17 mouse cellular contexts compared by ENCODE assay signal in the genomic region with DNA sequence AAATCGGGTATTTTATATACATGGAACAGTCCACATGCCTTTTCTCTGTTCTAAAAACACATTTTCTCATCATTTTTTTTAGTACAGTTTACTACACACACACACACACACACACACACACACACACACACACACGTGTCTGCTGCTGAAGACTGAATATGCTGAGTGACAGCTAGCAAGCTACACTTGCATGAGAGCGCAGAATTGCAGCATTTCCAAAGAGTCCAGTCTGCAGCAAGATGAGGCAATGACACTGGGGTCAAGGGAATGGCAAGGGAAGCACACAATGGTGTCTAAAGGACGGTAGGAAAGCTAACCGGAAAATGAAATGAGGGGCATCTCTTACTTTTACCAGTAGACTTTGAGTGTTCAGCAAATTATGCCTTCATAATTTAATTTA. TPM values are rescaled to one million over a fixed set of nuclear protein-coding genes. Genes with fewer than 3 reads are reported as not detected.
DNase-seq lines count a peak whose midpoint lies in the region; ATAC-seq and TF ChIP-seq lines count a peak whose summit lies in the region.
"Had no signal": no experiment of that assay in that cellular context is flagged by ENCODE, and none has a peak within 500 bp of the region (broad histone marks: within the 10 kb centered on the region; RNA-seq: fewer than 3 reads in every experiment).

No protein-coding gene starts in this region.

- no peak overlapping the region for H3K9ac ChIP-seq in heart, embryonic 16.5 days (ENCODE audit: low read length)
- no peak overlapping the region for H3K9ac ChIP-seq in heart, adult 2 months (ENCODE audit: low read depth, low read length)
- no peak overlapping the region for H3K9ac ChIP-seq in intestine, embryonic 15.5 days
- no peak overlapping the region for H3K9ac ChIP-seq in liver, embryonic 15.5 days
- H3K9ac ChIP-seq: kidney, embryonic 15.5 days; limb, embryonic 13.5 days; neural tube, embryonic 13.5 days had no signal

- 0 out of 2 replicates have a peak, but pooled peaks cover 2% of the 10 kb centered on the region for H3K9me3 ChIP-seq in heart, embryonic 16.5 days (replicated peaks; ENCODE audit: control insufficient read depth, low read length)
- no peaks in the 10 kb centered on the region for H3K9me3 ChIP-seq in intestine, embryonic 15.5 days
- no peaks in the 10 kb centered on the region for H3K9me3 ChIP-seq in liver, embryonic 15.5 days (replicated peaks)
- H3K9me3 ChIP-seq: kidney, embryonic 15.5 days; limb, embryonic 13.5 days; neural tube, embryonic 13.5 days had no signal

- no peak for TF ChIP-seq EP300 in heart, adult 2 months (IDR thresholded peaks at IDR 0.05; ENCODE audit: insufficient read depth, low read depth, low read length)

- no peak for ATAC-seq in heart, embryonic 16.5 days (replicated peaks; ENCODE audit: extremely low read depth, insufficient read depth, low FRiP score)
- peak; percentile 14; the same call in 1 of the 2 replicates for ATAC-seq in intestine, embryonic 15.5 days
- ATAC-seq in liver, embryonic 15.5 days (ENCODE audit: insufficient read depth), result peak; percentile 72
- ATAC-seq: hindbrain, postnatal 0 days had no signal

- H3K4me3 ChIP-seq in heart, embryonic 16.5 days (ENCODE audit: low read length), result no peak overlapping the region
- no peak overlapping the region for H3K4me3 ChIP-seq in heart, adult 2 months
- no peak overlapping the region for H3K4me3 ChIP-seq in intestine, embryonic 15.5 days (replicated peaks)
- no peak overlapping the region for H3K4me3 ChIP-seq in liver, embryonic 15.5 days (replicated peaks)
- H3K4me3 ChIP-seq: kidney, embryonic 15.5 days; left cerebral cortex, adult 2 months; limb, embryonic 13.5 days; neural tube, embryonic 13.5 days had no signal

- no peak for DNase-seq in heart, adult 2 months
- DNase-seq in adipocyte (ENCODE audit: low spot score), result peak; percentile 17
- DNase-seq in adrenal gland, adult 2 months, result no peak
- DNase-seq in right cerebral cortex, adult 2 months (ENCODE audit: low spot score in 2 of 2), result no peak
- DNase-seq in spleen, adult 18-20 months, result no peak
- DNase-seq: cerebellum, adult 2 months; gastrocnemius, postnatal 25 days had no signal

- no peaks in the 10 kb centered on the region for H3K36me3 ChIP-seq in heart, embryonic 16.5 days (ENCODE audit: control insufficient read depth, insufficient read depth)
- H3K36me3 ChIP-seq in heart, adult 2 months (ENCODE audit: control insufficient read depth, insufficient read depth, low read length), result no peaks in the 10 kb centered on the region; the same call in 1 of the 2 replicates
- H3K36me3 ChIP-seq in intestine, embryonic 15.5 days, result no peaks in the 10 kb centered on the region
- no peaks in the 10 kb centered on the region for H3K36me3 ChIP-seq in liver, embryonic 15.5 days (replicated peaks)
- H3K36me3 ChIP-seq: kidney, embryonic 15.5 days; limb, embryonic 13.5 days; neural tube, embryonic 13.5 days had no signal

- no peak for TF ChIP-seq CTCF in heart, adult 2 months (IDR thresholded peaks at IDR 0.05)

- no peak overlapping the region for H3K4me2 ChIP-seq in heart, embryonic 16.5 days (ENCODE audit: low read depth, low read length)
- no peak overlapping the region for H3K4me2 ChIP-seq in intestine, embryonic 15.5 days (replicated peaks)
- H3K4me2 ChIP-seq in liver, embryonic 15.5 days, result no peak overlapping the region
- H3K4me2 ChIP-seq: kidney, embryonic 15.5 days; limb, embryonic 13.5 days; neural tube, embryonic 13.5 days had no signal

- TF ChIP-seq POLR2A in heart, adult 2 months (IDR thresholded peaks at IDR 0.05; ENCODE audit: insufficient read depth, low read depth, low read length), result no peak

- peak overlapping the region; percentile 39; the same call in 1 of the 2 replicates for H3K27ac ChIP-seq in heart, embryonic 16.5 days (ENCODE audit: low read length)
- H3K27ac ChIP-seq in heart, adult 2 months, result no peak overlapping the region; the same call in 1 of the 2 replicates
- no peak overlapping the region for H3K27ac ChIP-seq in intestine, embryonic 15.5 days
- H3K27ac ChIP-seq in liver, embryonic 15.5 days (replicated peaks), result peak overlapping the region; percentile 66
- H3K27ac ChIP-seq: hindbrain, postnatal 0 days; kidney, embryonic 15.5 days; limb, embryonic 13.5 days; neural tube, embryonic 13.5 days had no signal

- no peaks in the 10 kb centered on the region for H3K79me2 ChIP-seq in heart, adult 2 months (replicated peaks; ENCODE audit: control insufficient read depth, insufficient read depth, low read length)

- H3K27me3 ChIP-seq in heart, embryonic 16.5 days (ENCODE audit: control insufficient read depth, insufficient read depth, low read length), result no peaks in the 10 kb centered on the region
- H3K27me3 ChIP-seq in heart, adult 2 months (ENCODE audit: control insufficient read depth, insufficient read depth, low read length), result no peaks in the 10 kb centered on the region
- no peaks in the 10 kb centered on the region for H3K27me3 ChIP-seq in intestine, embryonic 15.5 days (replicated peaks)
- no peaks in the 10 kb centered on the region for H3K27me3 ChIP-seq in liver, embryonic 15.5 days
- H3K27me3 ChIP-seq: kidney, embryonic 15.5 days; limb, embryonic 13.5 days; neural tube, embryonic 13.5 days had no signal

- H3K4me1 ChIP-seq in heart, embryonic 16.5 days (ENCODE audit: control insufficient read depth, insufficient read depth, low read length), result no peaks in the 10 kb centered on the region
- H3K4me1 ChIP-seq in heart, adult 2 months (ENCODE audit: control insufficient read depth, insufficient read depth, low read length), result peaks cover 3% of the 10 kb centered on the region
- H3K4me1 ChIP-seq in intestine, embryonic 15.5 days (replicated peaks), result no peaks in the 10 kb centered on the region
- H3K4me1 ChIP-seq in liver, embryonic 15.5 days (replicated peaks), result no peaks in the 10 kb centered on the region
- H3K4me1 ChIP-seq: kidney, embryonic 15.5 days; limb, embryonic 13.5 days; neural tube, embryonic 13.5 days had no signal

- intact Hi-C loops in heart, adult 2 months (cut with DNase I), result loop anchor here (5.0 to 10.0 kb wide), 2 partner anchors 77 to 940 kb away; no protein-coding TSS in a partner anchor

- 66% methylated on average over 5 of the region's 5 CpGs for WGBS in heart, embryonic 16.5 days
- 70% methylated on average over 5 of the region's 5 CpGs for WGBS in heart, adult 2 months
- 65% methylated on average over 5 of the region's 5 CpGs for WGBS in intestine, embryonic 15.5 days
- 60% methylated on average over 5 of the region's 5 CpGs for WGBS in liver, embryonic 15.5 days (ENCODE audit: insufficient replicate concordance)

RNA-seq across cellular contexts. Expression of gene Tm4sf1, which starts 43.0 kb away (rescaled TPM):
- 272 and 299 TPM in 2 replicates for polyA plus RNA-seq in heart, embryonic 16.5 days (2015; fragmentation: Nextera tagmentation; extraction: Ambion mirVana)
- total RNA-seq in heart, adult 2 months (2021), result 10 to 100 TPM; 78.5 to 84.6 TPM
- polyA plus RNA-seq in heart, adult 2 months (2012; rRNA removed), result 148 and 297 TPM in 2 replicates
- polyA plus RNA-seq in intestine, embryonic 15.5 days (2015; fragmentation: Nextera tagmentation; extraction: Ambion mirVana), result 71.3 and 72.9 TPM in 2 replicates
- 12.5 and 14.2 TPM in 2 replicates for polyA plus RNA-seq in liver, embryonic 15.5 days (2015; fragmentation: Nextera tagmentation; extraction: Ambion mirVana)
- total RNA-seq in adrenal gland, adult 2 months (2021), result 10 to 100 TPM; 30.4 to 73.2 TPM
- polyA plus RNA-seq in adrenal gland, adult 2 months (2012; rRNA removed), result 7.3 and 8.7 TPM in 2 replicates
- total RNA-seq: megakaryocyte-erythroid progenitor cell, adult 5-6 weeks; monocyte, adult 5-6 weeks had no signal

Comparison
In these comparisons a context has a peak if more than half of its experiments do, and no peak if none do; other contexts are left out.
1. H3K27ac ChIP-seq: peak in heart, embryonic 16.5 days (single experiment) and liver, embryonic 15.5 days (single experiment); none in heart, adult 2 months (single experiment) and intestine, embryonic 15.5 days (single experiment).